Mouse (Mus musculus) liver, adult 2 months (tissue): ENCODE measurements at regions not wholly inside any gene's neighbourhood (a gene's known extent, or its start where the extent isn't known, plus 50 kb on each side); places are given as distances from the start of the nearest gene placed in this dataset.

Experiments
- CTCF ChIP-seq: fragments of 200-500 bp; IDR thresholded peaks from 2 replicates; pipeline ENCODE4 v1.5.1; 2011; ENCODE audit warnings: low read depth, low read length, control low read depth
- POLR2A ChIP-seq: fragments of 200-500 bp; IDR thresholded peaks from 2 replicates; pipeline ENCODE4 v1.6.1; 2011; ENCODE audit warnings: low read length, control low read depth; ENCODE audit not compliant: insufficient read depth; ENCODE audit errors: extremely low read depth

DNA sequence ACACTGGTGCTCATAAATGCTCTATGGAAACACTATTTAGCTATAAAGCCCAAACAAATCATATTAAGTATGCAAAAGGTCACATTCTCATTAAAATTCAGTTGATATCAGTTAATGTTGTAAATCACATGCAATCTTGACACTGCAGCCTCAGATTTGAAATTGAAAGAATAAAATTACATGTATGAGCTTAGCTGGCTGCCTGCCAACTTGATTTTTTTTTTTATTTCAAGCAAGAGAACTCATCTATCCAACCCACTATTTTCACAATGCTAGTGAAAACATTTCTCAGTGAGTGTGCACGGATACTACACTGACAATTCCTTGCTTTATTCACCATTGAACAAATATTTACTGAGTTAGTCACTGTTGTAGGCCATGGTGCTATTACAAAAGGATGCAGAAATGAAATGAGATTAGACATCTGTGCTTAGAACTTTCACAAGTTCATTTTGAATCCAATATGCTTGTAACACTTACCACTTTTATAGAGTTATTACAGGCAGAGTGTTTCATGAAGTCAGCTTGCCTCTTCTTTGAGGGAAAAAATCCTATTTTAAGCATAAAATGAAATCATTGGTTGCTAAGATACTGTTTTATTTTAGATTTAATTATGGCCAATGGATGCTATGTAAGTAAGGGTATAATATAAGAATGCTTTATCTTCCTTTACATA lies 539.4 kb downstream of the Tmtc2 start:
- no peak for TF ChIP-seq CTCF
- no peak for TF ChIP-seq POLR2A
